Mouse (Mus musculus): Measurements from ENCODE around the gene Erc2. TPM values are rescaled to one million over a fixed set of nuclear protein-coding genes. Genes with fewer than 3 reads are reported as not detected.

Gene Erc2
- total and polyA plus RNA-seq, 3 experiments: not detected

GRCm38 (mm10) chr14:27847291-27847690 lies 225.1 kb downstream of the Erc2 start:
- no peak overlapping the region for H3K9ac ChIP-seq (ENCODE audit: insufficient read depth, low read depth)
- no peaks in the 10 kb centered on the region for H3K79me2 ChIP-seq (replicated peaks; ENCODE audit: control insufficient read depth, extremely low read depth, insufficient read depth, poor library complexity, severe bottlenecking)
- DNase-seq (ENCODE audit: extremely low read depth): no peak
- no peak overlapping the region for H3K4me3 ChIP-seq (replicated peaks in 1 of 3; ENCODE audit: low read depth in 2 of 3, low read length in 2 of 3, poor library complexity in 1 of 3)
- in situ Hi-C loops (cut with MboI; ENCODE audit: low pct_ligation_motif_present, low pct_unique_long_range_greater_than_20kb, low sequenced_read_pairs): no loop called here
- no peaks in the 10 kb centered on the region for H3K9me3 ChIP-seq (replicated peaks; ENCODE audit: low read length)
- H3K4me1 ChIP-seq (ENCODE audit: control insufficient read depth in 1 of 2, insufficient read depth in 2 of 2): no peaks in the 10 kb centered on the region
- dilution Hi-C loops (cut with MboI; ENCODE audit: extremely low pct_ligation_motif_present, extremely low pct_unique_long_range_greater_than_20kb, low sequenced_read_pairs): no loop called here
- no peaks in the 10 kb centered on the region for H3K27me3 ChIP-seq (replicated peaks)
- H3K36me3 ChIP-seq (replicated peaks in 1 of 2; ENCODE audit: control insufficient read depth in 1 of 2, insufficient read depth in 1 of 2, low read length in 1 of 2): no peaks in the 10 kb centered on the region
- H3K4me2 ChIP-seq (ENCODE audit: insufficient read depth, low read depth, poor library complexity, severe bottlenecking): no peak overlapping the region
- H3K27ac ChIP-seq (ENCODE audit: insufficient read depth, low read depth): no peak overlapping the region
- no peak for TF ChIP-seq ZMIZ1 (IDR thresholded peaks at IDR 0.05; ENCODE audit: low read depth, low read length)
- no peak for TF ChIP-seq USF2 (conservative IDR thresholded peaks at IDR 0.05; ENCODE audit: low read depth, low read length)
- TF ChIP-seq POLR2A (IDR thresholded peaks at IDR 0.05; ENCODE audit: low read depth, low read length): no peak
- TF ChIP-seq CTCF (conservative IDR thresholded peaks at IDR 0.05 in 1 of 2, IDR thresholded peaks at IDR 0.05 in 1 of 2; ENCODE audit: low read depth in 2 of 2, low read length in 2 of 2): no peak
- TF ChIP-seq GABPA (IDR thresholded peaks at IDR 0.05; ENCODE audit: insufficient replicate concordance, low read depth, low read length): no peak
- TF ChIP-seq RCOR1 (conservative IDR thresholded peaks at IDR 0.05; ENCODE audit: low read depth, low read length): no peak
- TF ChIP-seq MAZ (IDR thresholded peaks at IDR 0.05; ENCODE audit: low read depth, low read length): no peak
- TF ChIP-seq MXI1 (IDR thresholded peaks at IDR 0.05; ENCODE audit: low read depth, low read length): no peak
- no peak for TF ChIP-seq CHD2 (IDR thresholded peaks at IDR 0.05; ENCODE audit: low read length)
- no peak for TF ChIP-seq SMC3 (IDR thresholded peaks at IDR 0.05; ENCODE audit: low read depth, low read length)
- no peak for TF ChIP-seq ELF1 (IDR thresholded peaks at IDR 0.05; ENCODE audit: low read depth, low read length)
- TF ChIP-seq ZKSCAN1 (IDR thresholded peaks at IDR 0.05; ENCODE audit: borderline replicate concordance, low read depth, low read length): no peak
- TF ChIP-seq EP300 (IDR thresholded peaks at IDR 0.05; ENCODE audit: low read length): no peak
- TF ChIP-seq RAD21 (IDR thresholded peaks at IDR 0.05; ENCODE audit: low read depth, low read length): no peak
- no peak for TF ChIP-seq ZC3H11A (IDR thresholded peaks at IDR 0.05; ENCODE audit: low read depth, low read length)
- no peak for TF ChIP-seq MAX (IDR thresholded peaks at IDR 0.05; ENCODE audit: low read length)
- no peak for TF ChIP-seq PAX5 (IDR thresholded peaks at IDR 0.05; ENCODE audit: low read length)
- TF ChIP-seq NELFE (IDR thresholded peaks at IDR 0.05; ENCODE audit: low read depth, low read length): no peak

- no peak overlapping the region for H3K9ac ChIP-seq (ENCODE audit: insufficient read depth, low read depth)
- H3K27me3 ChIP-seq (replicated peaks): no peaks in the 10 kb centered on the region
- no peaks in the 10 kb centered on the region for H3K79me2 ChIP-seq (replicated peaks; ENCODE audit: control insufficient read depth, extremely low read depth, insufficient read depth, poor library complexity, severe bottlenecking)
- DNase-seq (ENCODE audit: extremely low read depth): no peak
- dilution Hi-C loops (cut with MboI; ENCODE audit: extremely low pct_ligation_motif_present, extremely low pct_unique_long_range_greater_than_20kb, low sequenced_read_pairs): no loop called here
- H3K9me3 ChIP-seq (replicated peaks; ENCODE audit: low read length): no peaks in the 10 kb centered on the region
- H3K4me2 ChIP-seq (ENCODE audit: insufficient read depth, low read depth, poor library complexity, severe bottlenecking): no peak overlapping the region
- TF ChIP-seq BHLHE40 (IDR thresholded peaks at IDR 0.05; ENCODE audit: low read depth, low read length): no peak
- no peak for TF ChIP-seq USF2 (conservative IDR thresholded peaks at IDR 0.05; ENCODE audit: low read depth, low read length)
- no peak for TF ChIP-seq JUN (IDR thresholded peaks at IDR 0.05; ENCODE audit: insufficient read depth, low read depth, low read length)
- no peak for TF ChIP-seq JUND (conservative IDR thresholded peaks at IDR 0.05; ENCODE audit: low read depth, low read length)
- TF ChIP-seq POLR2A (IDR thresholded peaks at IDR 0.05; ENCODE audit: low read depth, low read length): no peak
- TF ChIP-seq MYC (IDR thresholded peaks at IDR 0.05; ENCODE audit: low read depth, low read length): no peak
- TF ChIP-seq ELF1 (IDR thresholded peaks at IDR 0.05; ENCODE audit: low read depth, low read length): no peak
- TF ChIP-seq MAZ (IDR thresholded peaks at IDR 0.05; ENCODE audit: low read depth, low read length): no peak
- no peak for TF ChIP-seq KAT2A (IDR thresholded peaks at IDR 0.05; ENCODE audit: insufficient replicate concordance, low read length)
- no peak for TF ChIP-seq RAD21 (IDR thresholded peaks at IDR 0.05; ENCODE audit: low read depth, low read length)
- no peak for TF ChIP-seq TCF12 (IDR thresholded peaks at IDR 0.05; ENCODE audit: low read depth, low read length)
- no peak for TF ChIP-seq CHD1 (IDR thresholded peaks at IDR 0.05; ENCODE audit: low read depth, low read length)
- no peak for TF ChIP-seq CHD2 (IDR thresholded peaks at IDR 0.05; ENCODE audit: low read length)
- no peak for TF ChIP-seq E2F4 (IDR thresholded peaks at IDR 0.05; ENCODE audit: insufficient replicate concordance, low read depth, low read length)
- TF ChIP-seq ETS1 (conservative IDR thresholded peaks at IDR 0.05; ENCODE audit: low read depth, low read length): no peak
- TF ChIP-seq TBP (conservative IDR thresholded peaks at IDR 0.05; ENCODE audit: low read depth, low read length): no peak
- no peak for TF ChIP-seq HCFC1 (IDR thresholded peaks at IDR 0.05; ENCODE audit: low read depth, low read length)
- H3K4me3 ChIP-seq (replicated peaks in 1 of 3; ENCODE audit: low read depth in 2 of 3, low read length in 2 of 3, poor library complexity in 1 of 3): no peak overlapping the region
- in situ Hi-C loops (cut with MboI; ENCODE audit: low pct_ligation_motif_present, low pct_unique_long_range_greater_than_20kb, low sequenced_read_pairs): no loop called here
- H3K27ac ChIP-seq (ENCODE audit: insufficient read depth, low read depth): no peak overlapping the region
- H3K4me1 ChIP-seq (ENCODE audit: control insufficient read depth in 1 of 2, insufficient read depth in 2 of 2): no peaks in the 10 kb centered on the region
- no peaks in the 10 kb centered on the region for H3K36me3 ChIP-seq (replicated peaks in 1 of 2; ENCODE audit: control insufficient read depth in 1 of 2, insufficient read depth in 1 of 2, low read length in 1 of 2)
Measured at GRCm38 (mm10) chr14:27851231-27851630, 229.0 kb downstream of the Erc2 start.

Data from CH12.LX (cell line).